Mouse (Mus musculus) bone marrow macrophage, adult 2 months (primary cell): ENCODE results near the gene Nr5a2.

Source experiments
- CTCF ChIP-seq: IDR thresholded peaks from 2 replicates; pipeline ENCODE4 v1.5.1; 2012; ENCODE audit warnings: low read depth, mild to moderate bottlenecking, low read length, moderate library complexity
- POLR2A ChIP-seq: IDR thresholded peaks from 2 replicates; pipeline ENCODE4 v1.6.1; 2012; ENCODE audit warnings: mild to moderate bottlenecking, low read depth, low read length, borderline replicate concordance

DNA sequence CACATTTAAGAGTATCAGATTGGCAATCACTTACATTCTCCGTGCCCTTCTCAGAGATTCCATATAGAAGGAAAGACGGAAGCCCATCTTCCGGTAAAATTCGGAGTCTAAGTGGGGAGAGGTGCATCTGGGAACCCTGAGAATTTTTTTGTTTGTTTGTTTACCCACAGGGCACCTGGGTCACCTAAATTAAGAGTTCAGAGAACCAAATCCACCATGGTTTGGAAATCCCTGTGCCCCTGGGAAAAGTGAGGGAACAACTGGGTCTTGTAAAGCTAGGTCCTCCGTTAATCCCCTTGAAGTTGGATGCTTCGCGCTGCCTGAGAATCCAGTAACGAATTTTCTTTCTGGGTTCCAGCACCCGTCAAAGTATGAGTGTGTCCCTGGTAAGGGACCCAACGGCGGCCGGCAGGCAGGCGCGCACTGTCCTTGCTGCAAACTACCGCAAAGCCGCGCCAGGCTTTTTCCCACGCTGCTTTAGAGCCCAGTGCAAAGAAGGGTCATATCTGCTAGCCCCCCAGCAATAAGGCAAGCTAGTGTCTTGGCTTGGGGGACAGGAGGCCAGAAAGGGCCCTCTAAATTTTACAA lies 13.3 kb downstream of the Nr5a2 start:
- TF ChIP-seq CTCF: no peak
- no peak for TF ChIP-seq POLR2A
